Mouse (Mus musculus): Measurements from ENCODE around the gene Gabpb2. TPM values are rescaled to one million over a fixed set of nuclear protein-coding genes. Genes with fewer than 3 reads are reported as not detected.

The Gabpb2 gene
- 3.7 and 4.2 TPM in 2 replicates for polyA plus RNA-seq (2014; fragmentation: Nextera tagmentation; extraction: Ambion mirVana)

GRCm38 (mm10) chr3:95217255-95218134 lies at the start of gene Gabpb2:
Gene Gabpb2, minus strand, starts transcription at chr3:95217916.
- peak within 1 kb of the TSS; percentile 73 for H3K4me3 ChIP-seq (replicated peaks; ENCODE audit: low read depth, low read length)
- peak within 1 kb of the TSS; percentile 78 for H3K9ac ChIP-seq (replicated peaks; ENCODE audit: low read length)
- peak within 1 kb of the TSS; percentile 65 for H3K4me2 ChIP-seq (ENCODE audit: low read length)
- under 1% methylated on average over 56 of the region's 56 CpGs for WGBS
- no peaks in the 10 kb centered on the region for H3K9me3 ChIP-seq (ENCODE audit: control insufficient read depth, low read length)
- ATAC-seq (ENCODE audit: low FRiP score, low TSS enrichment) (peak; percentile 89), DNase-seq (peak; percentile 92)
- no peaks in the 10 kb centered on the region for H3K27me3 ChIP-seq (ENCODE audit: control insufficient read depth, insufficient read depth, low read length)
- H3K36me3 ChIP-seq (ENCODE audit: control insufficient read depth, insufficient read depth, low read length): peaks cover 47% of the 10 kb centered on the region
- peak within 1 kb of the TSS; percentile 96 for H3K27ac ChIP-seq (replicated peaks; ENCODE audit: low read depth, low read length)
- H3K4me1 ChIP-seq (ENCODE audit: control insufficient read depth, insufficient read depth, low read length): peaks cover 13% of the 10 kb centered on the region; the same call in 1 of the 2 replicates

GRCm38 (mm10) chr3:95266052-95266451 lies 48.3 kb upstream of the Gabpb2 start:
- Histone ChIP-seq H3K9me3 (ENCODE audit: control insufficient read depth, low read length) (no peaks in the 10 kb centered on the region), H3K4me1 (ENCODE audit: control insufficient read depth, insufficient read depth, low read length) (no peaks in the 10 kb centered on the region), H3K36me3 (ENCODE audit: control insufficient read depth, insufficient read depth, low read length) (peaks cover 49% of the 10 kb centered on the region), H3K27ac (replicated peaks; ENCODE audit: low read depth, low read length) (no peak overlapping the region), H3K4me3 (replicated peaks; ENCODE audit: low read depth, low read length) (no peak overlapping the region), H3K9ac (replicated peaks; ENCODE audit: low read length) (no peak overlapping the region), H3K4me2 (ENCODE audit: low read length) (no peak overlapping the region), H3K27me3 (ENCODE audit: control insufficient read depth, insufficient read depth, low read length) (no peaks in the 10 kb centered on the region)
- DNase-seq (no peak), ATAC-seq (ENCODE audit: low FRiP score, low TSS enrichment) (no peak)
- WGBS: 93% methylated on average over 3 of the region's 3 CpGs

- H3K4me1 ChIP-seq (ENCODE audit: control insufficient read depth, insufficient read depth, low read length): no peaks in the 10 kb centered on the region
- H3K27ac ChIP-seq (replicated peaks; ENCODE audit: low read depth, low read length): no peak overlapping the region
- no peak overlapping the region for H3K4me3 ChIP-seq (replicated peaks; ENCODE audit: low read depth, low read length)
- DNase-seq (no peak), ATAC-seq (ENCODE audit: low FRiP score, low TSS enrichment) (no peak)
- H3K4me2 ChIP-seq (ENCODE audit: low read length): no peak overlapping the region
- H3K9ac ChIP-seq (replicated peaks; ENCODE audit: low read length): no peak overlapping the region
- H3K36me3 ChIP-seq (ENCODE audit: control insufficient read depth, insufficient read depth, low read length): peaks cover 57% of the 10 kb centered on the region
- no peaks in the 10 kb centered on the region for H3K27me3 ChIP-seq (ENCODE audit: control insufficient read depth, insufficient read depth, low read length)
- 67% methylated on average over 1 of the region's 1 CpGs for WGBS
- no peaks in the 10 kb centered on the region for H3K9me3 ChIP-seq (ENCODE audit: control insufficient read depth, low read length)
These were observed 47.0 kb upstream of the Gabpb2 start for GRCm38 (mm10) chr3:95264724-95265123.

- Histone ChIP-seq H3K9ac (replicated peaks; ENCODE audit: low read length) (no peak overlapping the region), H3K4me1 (ENCODE audit: control insufficient read depth, insufficient read depth, low read length) (no peaks in the 10 kb centered on the region), H3K27ac (replicated peaks; ENCODE audit: low read depth, low read length) (no peak overlapping the region), H3K4me3 (replicated peaks; ENCODE audit: low read depth, low read length) (no peak overlapping the region), H3K36me3 (ENCODE audit: control insufficient read depth, insufficient read depth, low read length) (peaks cover 68% of the 10 kb centered on the region), H3K27me3 (ENCODE audit: control insufficient read depth, insufficient read depth, low read length) (no peaks in the 10 kb centered on the region), H3K9me3 (ENCODE audit: control insufficient read depth, low read length) (no peaks in the 10 kb centered on the region), H3K4me2 (ENCODE audit: low read length) (no peak overlapping the region)
- ATAC-seq (ENCODE audit: low FRiP score, low TSS enrichment): no peak
- WGBS: 52% methylated on average over 11 of the region's 11 CpGs
- peak; percentile 69 for DNase-seq
These were observed 45.5 kb upstream of the Gabpb2 start for GRCm38 (mm10) chr3:95263089-95263739.

GRCm38 (mm10) chr3:95261975-95262374 lies 44.3 kb upstream of the Gabpb2 start:
- Histone ChIP-seq H3K4me3 (replicated peaks; ENCODE audit: low read depth, low read length) (no peak overlapping the region), H3K36me3 (ENCODE audit: control insufficient read depth, insufficient read depth, low read length) (peaks cover 72% of the 10 kb centered on the region), H3K4me2 (ENCODE audit: low read length) (no peak overlapping the region), H3K27ac (replicated peaks; ENCODE audit: low read depth, low read length) (no peak overlapping the region), H3K9ac (replicated peaks; ENCODE audit: low read length) (no peak overlapping the region), H3K27me3 (ENCODE audit: control insufficient read depth, insufficient read depth, low read length) (no peaks in the 10 kb centered on the region), H3K9me3 (ENCODE audit: control insufficient read depth, low read length) (no peaks in the 10 kb centered on the region), H3K4me1 (ENCODE audit: control insufficient read depth, insufficient read depth, low read length) (no peaks in the 10 kb centered on the region)
- no peak for ATAC-seq (ENCODE audit: low FRiP score, low TSS enrichment)
- 97% methylated on average over 4 of the region's 4 CpGs for WGBS
- no peak for DNase-seq

- Histone ChIP-seq H3K9ac (replicated peaks; ENCODE audit: low read length) (no peak overlapping the region), H3K27me3 (ENCODE audit: control insufficient read depth, insufficient read depth, low read length) (no peaks in the 10 kb centered on the region), H3K36me3 (ENCODE audit: control insufficient read depth, insufficient read depth, low read length) (peaks cover 79% of the 10 kb centered on the region), H3K4me2 (ENCODE audit: low read length) (no peak overlapping the region), H3K27ac (replicated peaks; ENCODE audit: low read depth, low read length) (no peak overlapping the region), H3K9me3 (ENCODE audit: control insufficient read depth, low read length) (no peaks in the 10 kb centered on the region), H3K4me3 (replicated peaks; ENCODE audit: low read depth, low read length) (no peak overlapping the region), H3K4me1 (ENCODE audit: control insufficient read depth, insufficient read depth, low read length) (no peaks in the 10 kb centered on the region)
- ATAC-seq (ENCODE audit: low FRiP score, low TSS enrichment) (no peak), DNase-seq (no peak)
- 88% methylated on average over 5 of the region's 5 CpGs for WGBS
These were observed 39.2 kb upstream of the Gabpb2 start for GRCm38 (mm10) chr3:95256931-95257330.

GRCm38 (mm10) chr3:95250783-95251424 lies 33.2 kb upstream of the Gabpb2 start, which contains the start of gene Bnipl:
Gene Bnipl, minus strand, starts transcription at chr3:95251193.
- Histone ChIP-seq H3K4me3 (replicated peaks; ENCODE audit: low read depth, low read length) (no peak within 1 kb of the TSS), H3K9ac (replicated peaks; ENCODE audit: low read length) (no peak within 1 kb of the TSS), H3K27me3 (ENCODE audit: control insufficient read depth, insufficient read depth, low read length) (no peaks in the 10 kb centered on the region), H3K4me2 (ENCODE audit: low read length) (no peak within 1 kb of the TSS), H3K4me1 (ENCODE audit: control insufficient read depth, insufficient read depth, low read length) (no peaks in the 10 kb centered on the region), H3K27ac (replicated peaks; ENCODE audit: low read depth, low read length) (no peak within 1 kb of the TSS), H3K36me3 (ENCODE audit: control insufficient read depth, insufficient read depth, low read length) (peaks cover 38% of the 10 kb centered on the region), H3K9me3 (ENCODE audit: control insufficient read depth, low read length) (no peaks in the 10 kb centered on the region)
- no peak for ATAC-seq (ENCODE audit: low FRiP score, low TSS enrichment)
- 62% methylated on average over 7 of the region's 7 CpGs for WGBS
- no peak for DNase-seq

GRCm38 (mm10) chr3:95250361-95250760 lies 32.6 kb upstream of the Gabpb2 start:
- no peak overlapping the region for H3K4me3 ChIP-seq (replicated peaks; ENCODE audit: low read depth, low read length)
- peaks cover 32% of the 10 kb centered on the region for H3K36me3 ChIP-seq (ENCODE audit: control insufficient read depth, insufficient read depth, low read length)
- no peak overlapping the region for H3K9ac ChIP-seq (replicated peaks; ENCODE audit: low read length)
- H3K4me2 ChIP-seq (ENCODE audit: low read length): no peak overlapping the region
- H3K4me1 ChIP-seq (ENCODE audit: control insufficient read depth, insufficient read depth, low read length): no peaks in the 10 kb centered on the region
- no peaks in the 10 kb centered on the region for H3K27me3 ChIP-seq (ENCODE audit: control insufficient read depth, insufficient read depth, low read length)
- ATAC-seq (ENCODE audit: low FRiP score, low TSS enrichment) (no peak), DNase-seq (no peak)
- WGBS: 89% methylated on average over 5 of the region's 5 CpGs
- H3K9me3 ChIP-seq (ENCODE audit: control insufficient read depth, low read length): no peaks in the 10 kb centered on the region
- H3K27ac ChIP-seq (replicated peaks; ENCODE audit: low read depth, low read length): no peak overlapping the region

Measured in midbrain, embryonic 14.5 days (tissue).